Mouse (Mus musculus) CH12.LX (cell line): Measurements from ENCODE around the gene Zdhhc6. TPM values are rescaled to one million over a fixed set of nuclear protein-coding genes. Genes with fewer than 3 reads are reported as not detected.

Source experiments
- DNase-seq: peaks from one replicate; pipeline ENCODE4 v3.0.0-alpha.2; 2013; ENCODE audit errors: extremely low read depth
- H3K27ac ChIP-seq: 2 replicates; pipeline ENCODE4 v1.5.1; 2012; ENCODE audit warnings: low read depth, mild to moderate bottlenecking, control low read depth, moderate library complexity; ENCODE audit not compliant: insufficient read depth
- H3K27me3 ChIP-seq: replicated peaks from 2 replicates; pipeline ENCODE3; 2012; ENCODE audit warnings: inconsistent platforms
- H3K36me3 ChIP-seq, 2 experiments: replicated peaks in 1 of 2; 2 replicates each; pipeline versions ENCODE3 to v1.6.1; 2012; ENCODE audit warnings: inconsistent platforms in 1 of 2, low read length in 1 of 2, mild to moderate bottlenecking in 1 of 2, mixed read lengths in 1 of 2, moderate library complexity in 1 of 2; ENCODE audit not compliant: control insufficient read depth in 1 of 2, insufficient read depth in 1 of 2
- H3K4me1 ChIP-seq, 2 experiments: 2 replicates each; pipeline ENCODE4 v1.6.1; 2012; ENCODE audit warnings: inconsistent platforms in 1 of 2, moderate library complexity in 1 of 2; ENCODE audit not compliant: insufficient read depth in 2 of 2, control insufficient read depth in 1 of 2
- H3K4me2 ChIP-seq: 2 replicates; pipeline ENCODE4 v1.6.1; 2012; ENCODE audit warnings: low read depth, mild to moderate bottlenecking, control low read depth; ENCODE audit not compliant: poor library complexity, insufficient read depth, severe bottlenecking
- H3K4me3 ChIP-seq, 3 experiments: fragments of 150-350 bp in 1 of 3; sonication (generic) in 1 of 3; replicated peaks in 1 of 3; 2 replicates each; pipeline versions ENCODE3 to v1.5.1; 2011 to 2012; ENCODE audit warnings: low read depth in 2 of 3, low read length in 2 of 3, mild to moderate bottlenecking in 2 of 3, moderate library complexity in 2 of 3, control low read depth in 1 of 3, improper control_type of control experiment in 1 of 3, inconsistent platforms in 1 of 3, mixed read lengths in 1 of 3; ENCODE audit not compliant: poor library complexity in 1 of 3
- H3K79me2 ChIP-seq: replicated peaks from 2 replicates; pipeline ENCODE4 v1.6.1; 2012; ENCODE audit warnings: mild to moderate bottlenecking, moderate library complexity; ENCODE audit not compliant: control insufficient read depth, poor library complexity, insufficient read depth, severe bottlenecking; ENCODE audit errors: extremely low read depth
- H3K9ac ChIP-seq: 2 replicates; pipeline ENCODE4 v1.6.1; 2012; ENCODE audit warnings: low read depth, mild to moderate bottlenecking, control low read depth, moderate library complexity; ENCODE audit not compliant: insufficient read depth
- H3K9me3 ChIP-seq: replicated peaks from 2 replicates; pipeline ENCODE3; 2012; ENCODE audit warnings: low read length, inconsistent platforms, mixed read lengths
- BHLHE40 ChIP-seq: IDR thresholded peaks from 2 replicates; pipeline ENCODE4 v1.6.1; 2011; ENCODE audit warnings: mild to moderate bottlenecking, low read depth, low read length, improper control_type of control experiment
- CHD1 ChIP-seq: IDR thresholded peaks from 2 replicates; pipeline ENCODE4 v1.6.1; 2012; ENCODE audit warnings: low read depth, low read length, improper control_type of control experiment, inconsistent platforms
- CHD2 ChIP-seq: IDR thresholded peaks from 2 replicates; pipeline ENCODE4 v1.6.1; 2011; ENCODE audit warnings: low read length, improper control_type of control experiment
- E2F4 ChIP-seq: IDR thresholded peaks from 2 replicates; pipeline ENCODE4 v1.6.1; 2011; ENCODE audit warnings: low read depth, low read length, improper control_type of control experiment; ENCODE audit not compliant: insufficient replicate concordance
- ELF1 ChIP-seq: IDR thresholded peaks from 2 replicates; pipeline ENCODE4 v1.6.1; 2014; ENCODE audit warnings: low read depth, mild to moderate bottlenecking, inconsistent platforms, low read length, improper control_type of control experiment
- EP300 ChIP-seq: IDR thresholded peaks from 2 replicates; pipeline ENCODE4 v1.6.1; 2011; ENCODE audit warnings: low read length, improper control_type of control experiment
- JUND ChIP-seq: conservative IDR thresholded peaks from 2 replicates; pipeline ENCODE4 v1.6.1; 2011; ENCODE audit warnings: low read depth, low read length, improper control_type of control experiment
- KAT2A ChIP-seq: IDR thresholded peaks from 2 replicates; pipeline ENCODE4 v1.6.1; 2012; ENCODE audit warnings: low read length, improper control_type of control experiment, inconsistent platforms; ENCODE audit not compliant: insufficient replicate concordance
- MAFK ChIP-seq: IDR thresholded peaks from 2 replicates; pipeline ENCODE4 v1.6.1; 2011; ENCODE audit warnings: low read length, improper control_type of control experiment; ENCODE audit not compliant: insufficient replicate concordance
- MAZ ChIP-seq: IDR thresholded peaks from 2 replicates; pipeline ENCODE4 v1.6.1; 2012; ENCODE audit warnings: low read depth, mild to moderate bottlenecking, inconsistent platforms, low read length, improper control_type of control experiment, moderate library complexity
- MEF2A ChIP-seq: IDR thresholded peaks from 2 replicates; pipeline ENCODE4 v1.6.1; 2014; ENCODE audit warnings: low read depth, mild to moderate bottlenecking, inconsistent platforms, low read length, improper control_type of control experiment, borderline replicate concordance
- MXI1 ChIP-seq: IDR thresholded peaks from 2 replicates; pipeline ENCODE4 v1.6.1; 2011; ENCODE audit warnings: mild to moderate bottlenecking, low read depth, low read length, improper control_type of control experiment
- NELFE ChIP-seq: IDR thresholded peaks from 2 replicates; pipeline ENCODE4 v1.6.1; 2011; ENCODE audit warnings: low read depth, low read length, improper control_type of control experiment
- POLR2A ChIP-seq: IDR thresholded peaks from 2 replicates; pipeline ENCODE4 v1.6.1; 2011; ENCODE audit warnings: low read depth, mild to moderate bottlenecking, improper control_type of control experiment, low read length
- RAD21 ChIP-seq: IDR thresholded peaks from 2 replicates; pipeline ENCODE4 v1.6.1; 2011; ENCODE audit warnings: low read depth, mild to moderate bottlenecking, low read length, improper control_type of control experiment, moderate library complexity
- RCOR1 ChIP-seq: conservative IDR thresholded peaks from 2 replicates; pipeline ENCODE4 v1.6.1; 2012; ENCODE audit warnings: low read depth, mild to moderate bottlenecking, inconsistent platforms, low read length, improper control_type of control experiment
- SIN3A ChIP-seq: IDR thresholded peaks from 2 replicates; pipeline ENCODE4 v1.6.1; 2012; ENCODE audit warnings: low read length, improper control_type of control experiment, inconsistent platforms
- TBP ChIP-seq: conservative IDR thresholded peaks from 2 replicates; pipeline ENCODE4 v1.6.1; 2011; ENCODE audit warnings: low read depth, low read length, improper control_type of control experiment
- TCF12 ChIP-seq: IDR thresholded peaks from 2 replicates; pipeline ENCODE4 v1.6.1; 2014; ENCODE audit warnings: low read depth, mild to moderate bottlenecking, inconsistent platforms, low read length, improper control_type of control experiment
- UBTF ChIP-seq: IDR thresholded peaks from 2 replicates; pipeline ENCODE4 v1.6.1; 2012; ENCODE audit warnings: low read depth, mild to moderate bottlenecking, inconsistent platforms, low read length, improper control_type of control experiment, moderate library complexity
- USF1 ChIP-seq: IDR thresholded peaks from 2 replicates; pipeline ENCODE4 v1.6.1; 2014; ENCODE audit warnings: low read depth, mild to moderate bottlenecking, inconsistent platforms, low read length, improper control_type of control experiment
- USF2 ChIP-seq: conservative IDR thresholded peaks from 2 replicates; pipeline ENCODE4 v1.6.1; 2011; ENCODE audit warnings: low read depth, low read length, improper control_type of control experiment
- ZC3H11A ChIP-seq: IDR thresholded peaks from 2 replicates; pipeline ENCODE4 v1.6.1; 2012; ENCODE audit warnings: low read depth, mild to moderate bottlenecking, inconsistent platforms, low read length, improper control_type of control experiment
- ZKSCAN1 ChIP-seq: IDR thresholded peaks from 2 replicates; pipeline ENCODE4 v1.6.1; 2012; ENCODE audit warnings: low read depth, inconsistent platforms, low read length, improper control_type of control experiment, borderline replicate concordance
- ZMIZ1 ChIP-seq: IDR thresholded peaks from 2 replicates; pipeline ENCODE4 v1.6.1; 2012; ENCODE audit warnings: low read depth, mild to moderate bottlenecking, inconsistent platforms, low read length, improper control_type of control experiment
- dilution Hi-C: fragments of 300-500 bp; cut with MboI; formaldehyde crosslinking; loops from 2 replicates; pipeline ENCODE4 v1.14.3; 2020; ENCODE audit warnings: low sequenced_read_pairs; ENCODE audit not compliant: extremely low pct_unique_long_range_greater_than_20kb, extremely low pct_ligation_motif_present
- in situ Hi-C: fragments of 300-500 bp; cut with MboI; formaldehyde crosslinking; loops from 3 replicates; pipeline ENCODE4 v1.14.3; 2019; ENCODE audit warnings: low sequenced_read_pairs, low pct_ligation_motif_present, low pct_unique_long_range_greater_than_20kb, mixed read lengths
- polyA plus RNA-seq: library from polyadenylated mRNA; unstranded; fragments of >175 nt; gene quantifications from 2 replicates; pipeline ENCODE4 v1.2.1, GENCODE M21; 2012; ENCODE audit warnings: low read depth; ENCODE audit not compliant: insufficient read length
- total RNA-seq, 2 experiments: library from RNA; depleted of rRNA; stranded (reverse); fragments of 300-350 nt in 1 of 2; fragments of >200 nt in 1 of 2; gene quantifications; 2 replicates each; pipeline ENCODE4 v1.2.3; 2012 to 2014

Gene Zdhhc6
- total and polyA plus RNA-seq, 3 experiments = 101 to 143 (median 101) TPM

DNA sequence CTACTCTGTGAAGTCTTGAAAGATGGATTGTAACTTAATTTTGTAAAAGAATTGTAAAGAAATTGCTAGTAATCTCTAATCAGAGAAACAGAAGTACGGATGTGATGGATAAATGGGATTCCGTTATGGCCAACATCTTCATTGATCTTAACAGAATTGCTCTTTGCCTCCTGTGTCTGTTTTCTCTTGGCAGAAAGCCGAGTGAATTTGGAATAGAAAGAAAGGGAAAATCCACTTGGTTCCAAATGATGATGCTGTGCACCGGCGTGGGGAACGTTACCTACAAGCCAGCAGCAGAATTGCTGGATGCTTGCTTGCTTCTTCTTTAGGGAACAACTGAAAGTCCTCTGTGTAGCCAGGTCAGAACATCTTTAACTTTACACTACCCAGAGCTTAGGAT is 24.7 kb upstream of the Zdhhc6 start:
- Histone ChIP-seq H3K9me3 (no peaks in the 10 kb centered on the region), H3K27ac (no peak overlapping the region), H3K36me3 (peaks cover 18 to 66% of the 10 kb centered on the region in 2 experiments), H3K27me3 (no peaks in the 10 kb centered on the region), H3K4me2 (no peak overlapping the region), H3K79me2 (no peaks in the 10 kb centered on the region), H3K4me1 (no peaks in the 10 kb centered on the region), H3K9ac (no peak overlapping the region), H3K4me3 (no peak overlapping the region)
- TF ChIP-seq JUND (no peak), MAZ (no peak), TBP (no peak), UBTF (no peak), CHD2 (no peak), ELF1 (no peak), USF2 (no peak), USF1 (no peak), MXI1 (no peak), E2F4 (no peak), POLR2A (no peak), BHLHE40 (no peak), SIN3A (no peak), ZC3H11A (no peak), KAT2A (no peak), CHD1 (no peak)
- in situ Hi-C loops = loop anchor here (10.0 kb wide), 1 partner anchor 534 kb away; no protein-coding TSS in a partner anchor
- no peak for DNase-seq
- dilution Hi-C loops = no loop called here

DNA sequence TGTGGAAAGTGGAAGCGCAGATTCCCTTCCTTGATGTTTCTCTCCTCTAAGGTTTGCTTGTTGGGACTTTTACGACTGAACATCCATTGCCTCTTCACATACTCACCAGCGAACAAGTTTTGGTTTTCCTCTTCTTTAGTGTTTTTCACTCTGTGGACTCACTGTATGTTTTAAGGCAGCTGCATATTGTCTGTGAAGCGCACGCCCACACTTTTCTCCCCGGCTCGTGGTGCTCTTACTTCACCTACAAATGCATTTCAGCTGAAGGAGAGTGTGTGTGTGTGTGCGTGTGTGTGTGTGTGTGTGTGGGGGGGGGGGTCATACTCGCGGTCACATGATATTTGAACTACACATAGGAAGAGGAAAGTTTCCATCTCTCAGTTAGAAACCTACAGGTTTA is 21.8 kb upstream of the Zdhhc6 start:
- Histone ChIP-seq H3K36me3 (peaks cover 9 to 72% of the 10 kb centered on the region in 2 experiments), H3K79me2 (no peaks in the 10 kb centered on the region), H3K4me3 (no peak overlapping the region), H3K27ac (no peak overlapping the region), H3K4me1 (no peaks in the 10 kb centered on the region), H3K9ac (no peak overlapping the region), H3K9me3 (no peaks in the 10 kb centered on the region), H3K27me3 (no peaks in the 10 kb centered on the region), H3K4me2 (no peak overlapping the region)
- DNase-seq = no peak
- in situ Hi-C loops (no loop called here), dilution Hi-C loops (no loop called here)
- no peak for TF ChIP-seq MAZ
- no peak for TF ChIP-seq CHD2
- no peak for TF ChIP-seq ZKSCAN1
- no peak for TF ChIP-seq EP300
- TF ChIP-seq TCF12 = no peak
- no peak for TF ChIP-seq MEF2A
- no peak for TF ChIP-seq SIN3A
- no peak for TF ChIP-seq USF2
- TF ChIP-seq KAT2A = no peak
- TF ChIP-seq RCOR1 = no peak
- no peak for TF ChIP-seq MXI1
- no peak for TF ChIP-seq MAFK
- no peak for TF ChIP-seq ZMIZ1
- no peak for TF ChIP-seq BHLHE40
- TF ChIP-seq RAD21 = no peak
- no peak for TF ChIP-seq NELFE
- TF ChIP-seq UBTF = no peak
- TF ChIP-seq E2F4 = no peak
- TF ChIP-seq POLR2A = no peak
